Mouse (Mus musculus) T-helper 17 cell (primary cell): Measurements from ENCODE around the gene Tex33.

Experiments
- in situ Hi-C, 2 experiments: fragments of 300-600 bp; cut with MboI, MseI; formaldehyde crosslinking; loops; 1 replicate in 1 of 2; 2 replicates in 1 of 2; pipeline ENCODE4 v1.15.1; 2025; ENCODE audit warnings: high pct_unique_total_duplicates in 2 of 2

Tex33 gene

DNA sequence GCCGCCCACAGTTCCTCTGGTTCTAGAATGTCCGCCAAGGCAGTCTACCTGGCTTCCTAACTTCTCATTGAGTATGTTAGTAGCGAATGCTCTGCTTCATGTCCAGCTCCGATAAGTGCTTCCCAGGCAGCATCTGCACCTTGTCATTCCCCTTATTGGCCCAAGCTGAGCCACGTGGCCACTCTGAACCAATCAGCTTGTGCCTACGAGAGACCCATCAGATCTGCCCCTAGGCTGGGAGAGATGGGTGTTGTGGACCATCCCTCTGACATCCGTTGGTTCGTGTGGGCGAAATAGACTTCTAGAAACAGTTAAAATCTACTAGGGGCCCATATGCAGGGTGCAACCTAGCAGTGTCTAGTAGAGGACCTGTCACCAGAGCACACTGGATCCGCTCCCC lies 17.9 kb downstream of the Tex33 start:
- in situ Hi-C loops: no loop called here

DNA sequence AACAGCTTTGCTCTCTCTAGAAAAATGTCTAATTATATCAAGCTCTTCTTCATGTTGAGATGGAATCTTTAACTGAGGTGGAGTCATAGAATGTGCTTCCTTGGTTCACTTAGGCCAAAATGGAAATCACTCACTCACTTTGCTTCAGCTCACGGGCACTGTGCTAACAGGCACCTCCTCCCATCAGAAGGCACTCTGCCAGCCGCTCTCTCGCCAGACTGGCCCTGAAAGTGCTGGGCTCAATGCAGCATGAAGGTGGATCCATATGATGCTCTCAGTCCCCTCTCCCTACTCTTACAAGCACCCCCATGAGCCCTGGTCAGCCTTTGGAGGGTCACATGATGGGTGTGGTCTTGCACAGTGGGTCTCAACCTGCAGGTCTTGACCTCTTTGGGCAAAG lies 21.5 kb downstream of the Tex33 start:
- in situ Hi-C loops: no loop called here

DNA sequence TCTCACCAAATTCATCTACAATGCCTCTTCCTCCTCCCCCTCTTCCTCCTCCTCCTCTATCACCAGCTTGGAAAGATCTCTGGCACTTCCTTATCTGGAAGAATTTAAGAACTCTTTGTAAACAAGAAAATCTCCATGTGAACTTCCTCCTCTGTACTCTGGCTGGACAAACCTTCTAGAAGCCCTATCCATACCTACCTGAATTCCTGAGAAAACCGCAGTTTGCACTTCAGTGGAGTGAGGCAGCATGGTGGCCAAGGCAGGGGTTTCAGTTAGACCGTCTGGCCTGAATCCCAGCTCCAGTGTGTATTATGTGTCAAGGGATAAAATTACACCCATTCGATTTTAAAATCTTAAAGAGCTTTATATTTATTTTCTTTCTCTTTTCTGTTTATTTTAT lies 22.9 kb downstream of the Tex33 start:
- in situ Hi-C loops: no loop called here

DNA sequence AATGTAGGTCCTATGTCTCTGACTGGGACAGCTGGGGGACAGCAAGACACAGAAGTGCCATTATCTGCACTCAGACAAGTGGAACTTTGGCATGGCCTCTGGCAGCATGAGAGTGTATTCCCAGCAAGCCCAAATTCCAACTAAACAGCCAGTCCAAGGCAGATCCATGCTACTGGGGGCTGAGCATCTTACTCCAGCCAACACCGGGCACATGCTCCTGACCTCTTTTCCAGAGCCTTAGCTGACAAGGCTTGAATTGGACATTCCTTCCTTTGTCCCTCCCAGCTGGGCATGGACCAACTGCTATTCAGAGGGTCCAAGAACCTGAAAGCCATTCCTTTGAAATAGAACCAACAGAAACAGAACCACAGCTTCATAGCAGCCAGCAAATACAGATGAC lies 26.1 kb downstream of the Tex33 start:
- in situ Hi-C loops: no loop called here

DNA sequence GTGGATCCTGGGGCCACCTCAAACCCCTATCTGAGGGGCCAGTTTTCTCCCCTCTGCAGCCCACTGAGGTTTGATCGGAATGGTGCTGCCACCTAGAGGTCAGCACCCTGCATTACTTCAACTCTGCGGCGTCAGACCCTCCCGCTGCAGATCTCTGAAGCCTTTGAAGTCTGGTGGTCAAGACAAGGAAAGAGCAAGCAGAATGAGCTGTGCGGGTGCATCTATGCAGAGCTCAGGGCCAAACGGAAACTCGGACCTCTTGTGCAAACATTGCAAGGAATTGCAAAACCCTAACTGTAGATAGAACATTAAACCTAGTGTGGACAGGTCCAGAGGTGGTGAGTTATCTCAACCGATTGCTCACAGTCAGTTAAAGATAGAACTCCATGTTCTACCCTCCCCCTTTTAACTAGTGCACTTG lies 26.8 kb downstream of the Tex33 start:
- in situ Hi-C loops: no loop called here

DNA sequence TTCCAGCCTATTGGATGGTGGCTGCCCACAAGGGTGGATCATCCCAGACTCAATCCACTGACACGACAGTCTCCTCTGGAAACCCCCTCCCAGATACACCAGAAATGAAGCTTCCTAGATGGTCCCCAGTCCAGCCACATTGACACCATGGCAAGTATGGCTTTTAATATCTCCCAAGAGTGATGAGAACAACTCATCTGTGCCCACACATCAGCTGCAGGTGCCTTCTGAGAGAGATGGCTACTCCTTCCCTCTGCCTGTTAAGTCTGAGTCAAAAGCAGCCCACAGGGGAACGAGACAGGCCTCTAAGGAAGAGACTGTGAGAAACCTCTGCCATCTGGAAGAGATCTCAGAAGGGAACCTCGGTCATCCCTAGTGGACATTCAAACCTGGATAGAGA lies 27.9 kb downstream of the Tex33 start:
- in situ Hi-C loops: no loop called here

DNA sequence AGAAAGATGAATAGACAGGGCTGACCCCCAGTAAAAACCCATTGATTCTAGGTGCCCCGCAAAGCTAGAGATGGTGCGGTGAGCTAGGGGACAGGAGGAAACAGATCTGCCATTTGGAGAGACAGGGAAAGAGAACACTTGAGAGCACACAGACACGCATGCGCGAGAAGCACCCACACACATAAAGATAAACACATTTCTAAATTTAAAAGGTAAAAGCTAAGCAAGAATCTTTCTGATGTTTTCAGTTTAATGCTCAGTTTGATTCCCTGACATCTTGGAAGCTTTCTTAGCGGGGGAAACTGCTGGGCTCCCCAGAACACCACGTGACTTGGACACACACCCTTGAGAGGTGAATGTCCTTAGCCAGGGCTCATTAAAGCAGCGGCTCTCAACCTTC lies 28.8 kb downstream of the Tex33 start:
- in situ Hi-C loops: no loop called here

DNA sequence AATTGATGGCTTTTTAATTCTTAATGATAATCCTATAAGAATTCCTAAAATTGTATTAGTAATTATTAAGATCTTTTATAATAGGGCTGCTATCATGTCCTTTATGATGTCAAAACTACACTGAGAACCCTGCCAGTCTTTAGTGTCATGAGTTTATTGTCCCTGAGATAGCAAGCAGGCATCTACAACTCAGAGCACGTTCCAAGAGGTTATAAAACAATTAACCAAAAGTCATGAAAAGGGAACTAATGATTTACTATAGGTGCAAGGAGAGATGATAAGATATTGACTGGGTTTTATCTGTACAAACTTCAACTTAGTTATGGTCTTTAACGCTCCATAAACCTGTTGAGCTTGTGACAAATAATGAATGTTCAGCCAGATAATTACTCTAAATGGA lies 29.8 kb downstream of the Tex33 start:
- in situ Hi-C loops: no loop called here

DNA sequence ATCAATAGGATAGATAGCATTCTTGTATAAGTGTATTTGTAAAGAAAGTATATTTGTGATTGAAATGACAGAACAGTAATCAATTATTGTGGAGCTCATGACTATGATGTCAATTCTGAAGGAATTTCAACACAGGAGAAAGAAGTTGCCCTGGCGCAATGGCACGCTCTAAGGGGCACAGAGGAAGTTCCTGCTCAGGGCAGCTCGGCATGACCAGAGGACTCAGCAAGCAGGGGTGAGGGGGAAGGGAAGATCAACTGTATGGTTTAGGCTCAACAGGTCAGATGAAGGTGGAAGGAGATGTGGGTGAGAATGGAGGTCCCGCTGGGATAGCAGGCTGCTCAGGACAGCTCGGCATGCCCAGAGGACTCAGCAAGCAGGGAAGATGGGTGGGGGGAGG lies 40.2 kb downstream of the Tex33 start:
- in situ Hi-C loops: loop anchor here in 1 of 2 experiments (10.0 kb wide), 1 partner anchor 189 kb away; the partner anchor contains the start of gene Sstr3

DNA sequence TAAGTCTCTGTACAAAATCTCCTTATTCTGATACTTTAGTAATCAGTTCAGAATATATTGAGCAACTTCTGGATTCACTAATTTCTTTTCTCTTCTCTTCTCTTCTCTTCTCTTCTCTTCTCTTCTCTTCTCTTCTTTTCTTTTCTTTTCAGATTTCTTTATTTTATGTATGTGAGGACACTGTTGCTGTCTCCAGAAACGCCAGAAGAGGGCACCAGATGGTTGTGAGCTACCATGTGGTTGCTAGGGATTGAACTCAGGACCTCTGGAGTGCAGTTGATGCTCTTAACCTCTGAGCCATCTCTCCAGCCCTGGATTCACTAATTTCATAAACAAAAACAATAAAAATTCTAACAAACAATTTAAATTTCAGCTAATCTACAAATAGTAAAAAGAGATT lies 40.8 kb downstream of the Tex33 start:
- in situ Hi-C loops: loop anchor here in 1 of 2 experiments (10.0 kb wide), 1 partner anchor 190 kb away; the partner anchor contains the start of gene Sstr3

DNA sequence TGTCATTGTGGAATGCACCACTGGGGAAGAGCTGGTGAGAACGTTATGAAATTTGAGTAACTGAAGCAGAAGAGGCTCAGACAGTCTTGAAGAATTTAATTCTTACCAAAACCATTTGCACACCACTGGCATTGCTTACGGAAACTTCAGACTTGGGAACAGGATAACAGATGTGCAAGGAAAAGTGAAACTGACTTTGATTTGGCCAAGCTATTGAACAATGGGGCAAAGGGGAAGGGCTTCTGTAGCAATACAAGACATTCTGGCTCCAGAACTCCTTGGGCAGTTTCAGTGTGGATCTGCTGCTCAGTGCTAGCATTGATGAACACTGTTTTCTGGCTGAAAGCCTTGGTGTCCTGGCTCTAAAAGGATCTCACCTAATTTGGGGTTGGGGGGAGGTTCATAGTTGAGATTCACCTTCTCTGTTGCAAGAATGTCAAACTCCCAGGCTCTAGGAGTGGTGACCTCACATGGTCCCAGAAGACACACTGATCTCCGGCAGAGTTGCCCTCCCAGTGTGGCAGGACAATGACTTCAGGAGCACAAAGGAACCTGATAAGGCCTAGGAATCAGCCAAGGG lies 44.0 kb downstream of the Tex33 start:
- in situ Hi-C loops: loop anchor here in 1 of 2 experiments (10.0 kb wide), 1 partner anchor 193 kb away; the partner anchor contains the start of gene Sstr3

DNA sequence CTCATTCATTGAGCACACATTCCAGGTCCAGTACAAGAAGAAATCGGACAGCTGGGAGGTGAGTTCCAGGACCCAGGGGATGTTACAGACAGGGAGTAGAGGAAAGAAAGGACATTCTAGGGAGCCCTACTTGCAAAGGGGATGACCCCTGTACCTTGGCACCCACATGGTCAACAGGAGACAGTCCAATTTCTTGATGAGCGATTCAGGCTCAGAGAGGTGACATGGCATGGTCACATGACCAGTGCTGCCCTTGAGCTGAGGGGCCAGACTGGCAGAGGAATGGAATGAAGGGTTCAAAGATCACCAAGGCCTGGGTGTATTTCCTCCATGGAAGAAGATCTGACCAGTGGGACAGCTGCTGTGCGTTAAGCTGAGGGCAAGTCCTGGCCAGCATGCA lies 51.1 kb downstream of the Tex33 start:
- in situ Hi-C loops: loop anchor here in 1 of 2 experiments (10.0 kb wide), 2 partner anchors 90 to 160 kb away; no protein-coding TSS in a partner anchor

DNA sequence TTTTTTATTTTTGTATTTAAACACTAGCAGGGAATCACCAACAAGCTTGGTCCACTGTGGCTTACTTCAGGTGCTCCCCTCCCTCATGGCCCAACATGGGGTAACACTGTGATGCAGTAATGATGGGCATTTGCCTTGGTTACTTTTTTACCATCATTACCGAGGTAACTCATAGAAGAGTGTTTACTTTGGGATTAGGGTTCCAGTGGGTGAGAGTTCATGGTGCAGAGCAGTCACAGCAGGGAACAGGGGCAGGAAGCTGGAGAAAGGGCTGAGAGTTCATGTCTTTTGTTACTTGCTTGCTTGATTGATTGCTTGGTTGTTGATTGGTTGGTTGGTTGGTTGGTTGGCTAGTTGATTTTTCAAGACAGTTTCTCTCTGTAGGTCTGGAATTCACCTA lies 52.0 kb downstream of the Tex33 start:
- in situ Hi-C loops: loop anchor here in 1 of 2 experiments (10.0 kb wide), 2 partner anchors 89 to 159 kb away; no protein-coding TSS in a partner anchor

DNA sequence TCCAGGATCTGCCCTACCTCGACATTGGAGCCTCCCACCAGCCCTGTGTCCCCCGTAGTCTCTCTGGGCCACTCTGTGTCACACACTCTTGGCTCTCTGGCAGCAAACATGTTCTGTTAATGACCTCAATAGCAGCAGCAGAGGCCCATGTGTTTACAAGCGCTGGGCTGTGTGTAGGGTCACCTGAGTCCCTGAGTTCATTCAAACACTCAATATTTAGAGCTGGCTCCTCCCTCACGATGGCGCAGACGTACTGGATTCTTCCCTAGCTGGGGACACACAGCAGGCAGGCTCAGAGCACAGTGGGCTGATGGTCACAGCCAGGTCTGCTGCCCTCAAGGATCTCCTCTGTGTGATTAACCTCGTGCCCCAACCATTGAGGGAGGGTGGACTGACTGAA lies 54.8 kb downstream of the Tex33 start:
- in situ Hi-C loops: loop anchor here in 1 of 2 experiments (10.0 kb wide), 2 partner anchors 86 to 156 kb away; no protein-coding TSS in a partner anchor

DNA sequence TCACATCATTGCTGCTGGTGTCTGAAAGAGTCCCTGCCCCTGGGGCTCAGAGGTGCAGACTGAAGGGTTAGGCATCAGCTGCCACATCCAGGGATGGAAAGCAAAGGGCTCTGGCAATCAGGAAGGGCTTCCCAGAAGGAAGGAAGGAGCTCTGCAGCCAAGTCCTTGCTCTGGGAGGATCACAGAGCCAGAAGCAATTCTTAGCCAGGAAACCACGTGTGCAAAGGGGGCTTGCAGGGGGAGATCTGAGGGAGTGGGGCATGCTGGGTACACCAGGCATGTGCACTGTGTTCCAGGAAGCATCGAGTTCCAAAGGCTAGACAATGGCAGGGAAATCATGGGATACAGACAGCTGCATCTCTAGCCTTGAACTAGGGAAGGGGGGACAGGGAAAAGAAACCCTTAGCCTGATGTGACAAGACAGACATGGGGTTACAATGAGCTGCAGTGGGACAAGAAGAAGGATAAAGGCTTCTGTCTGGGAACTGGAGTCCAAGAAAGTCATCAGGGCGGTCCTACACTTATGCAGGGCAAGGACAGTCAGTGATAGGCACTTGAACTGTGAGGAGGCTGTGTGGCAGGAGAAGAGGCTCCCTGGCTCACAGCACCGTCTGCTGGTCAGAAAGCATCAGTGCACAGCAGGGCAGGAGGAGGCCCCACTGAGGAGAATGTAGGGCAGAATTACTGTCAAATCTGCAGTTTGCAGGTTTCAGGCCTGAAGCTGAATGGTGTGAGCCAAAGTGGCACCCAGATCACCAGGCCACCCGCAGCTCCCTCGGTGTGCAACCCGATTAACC lies 55.9 kb downstream of the Tex33 start:
- in situ Hi-C loops: loop anchor here in 1 of 2 experiments (10.0 kb wide), 2 partner anchors 85 to 155 kb away; no protein-coding TSS in a partner anchor

DNA sequence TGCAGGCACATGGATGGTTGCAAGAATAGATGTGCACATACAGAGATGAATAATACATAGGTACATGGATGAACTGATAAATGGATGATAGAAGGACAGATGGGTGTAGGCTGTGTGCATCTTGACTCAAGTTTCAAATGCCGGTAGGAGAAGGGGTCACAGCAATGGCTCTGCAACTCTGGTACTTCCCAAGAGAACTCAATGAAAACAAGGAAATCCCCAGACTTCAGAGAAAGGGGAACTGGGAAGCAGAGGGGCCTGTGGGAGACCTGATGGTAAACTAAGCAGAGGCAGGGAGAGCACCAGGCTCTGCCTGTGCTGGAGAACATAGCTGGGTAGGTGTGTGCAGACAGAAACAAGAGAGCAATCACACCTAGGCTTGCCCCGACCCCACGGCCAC lies 61.3 kb downstream of the Tex33 start:
- in situ Hi-C loops: no loop called here

DNA sequence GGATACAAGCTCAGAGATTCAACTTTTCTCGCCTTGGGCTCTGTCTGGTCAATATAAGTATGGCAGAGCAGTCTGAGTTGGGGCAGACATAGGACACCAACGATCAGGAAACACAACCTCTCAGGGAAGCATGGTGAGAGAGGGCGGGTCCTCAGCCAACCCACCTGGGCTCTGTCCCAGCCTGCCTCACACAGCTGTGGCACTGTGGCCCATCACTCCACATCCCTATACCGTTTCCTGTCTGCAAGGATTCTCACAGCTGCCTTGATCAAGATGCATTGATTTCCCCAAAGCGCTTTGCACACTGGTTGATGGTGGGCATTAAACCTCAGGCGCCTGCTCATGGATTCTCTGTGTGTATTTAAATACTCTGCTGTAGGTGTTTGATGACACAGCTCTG lies 62.7 kb downstream of the Tex33 start:
- in situ Hi-C loops: no loop called here

DNA sequence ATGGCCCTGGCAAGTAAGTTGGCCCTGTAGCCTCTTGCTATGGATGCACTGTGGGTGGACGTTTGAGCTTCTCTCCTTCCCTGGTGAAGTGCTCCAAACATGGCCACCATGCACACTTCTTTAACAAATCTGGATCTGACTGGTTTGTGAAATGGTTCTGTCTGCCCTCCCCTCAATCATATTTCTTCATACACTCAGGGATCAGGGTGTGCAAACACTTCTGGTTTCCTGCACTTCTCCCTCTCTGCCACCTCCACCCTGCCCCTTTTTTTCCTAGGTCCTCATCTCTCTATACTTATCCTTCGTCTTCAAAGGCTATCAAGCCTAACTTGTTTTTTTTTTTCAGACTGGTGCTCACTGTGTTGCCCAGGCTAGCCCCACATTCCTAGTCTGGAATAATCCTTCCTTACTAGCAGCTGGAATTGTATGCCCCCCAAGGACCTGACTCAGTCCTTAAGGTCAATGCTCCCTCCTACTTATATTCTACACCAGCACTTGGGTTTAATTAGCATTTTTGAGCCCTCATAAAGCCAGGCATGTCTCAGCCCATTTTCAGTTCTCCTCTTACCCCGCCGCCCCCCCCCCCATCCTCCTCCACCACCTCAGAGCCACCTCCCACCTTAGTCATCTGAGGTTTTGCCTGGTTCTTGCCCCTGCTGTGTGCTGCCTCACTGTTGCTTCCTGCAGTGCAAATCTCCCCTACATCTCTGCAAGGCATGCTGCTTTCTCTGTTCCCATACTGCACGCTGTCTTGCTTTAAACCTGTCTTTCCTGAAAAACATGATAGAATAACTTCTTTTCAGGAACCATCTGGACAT lies 64.0 kb downstream of the Tex33 start:
- in situ Hi-C loops: no loop called here

DNA sequence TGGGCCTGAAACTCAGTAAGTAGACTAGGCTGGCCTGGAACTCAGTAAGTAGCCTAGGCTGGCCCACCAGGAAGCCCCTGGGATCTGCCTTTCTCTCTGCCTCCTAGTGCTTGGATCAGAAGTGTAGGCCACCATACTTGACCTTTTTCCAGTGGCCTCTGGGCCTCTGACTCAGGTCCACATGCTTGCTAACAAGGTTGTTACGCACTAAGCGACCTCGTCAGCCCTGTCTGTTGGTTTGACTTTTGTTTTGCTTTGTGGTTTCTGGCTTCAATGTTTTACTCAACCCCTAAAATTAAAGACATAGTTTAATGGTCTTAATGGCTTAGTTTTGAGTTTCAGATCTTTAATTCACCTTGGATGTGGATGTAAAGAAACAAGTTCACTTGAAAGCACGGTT lies 65.0 kb downstream of the Tex33 start:
- in situ Hi-C loops: no loop called here

DNA sequence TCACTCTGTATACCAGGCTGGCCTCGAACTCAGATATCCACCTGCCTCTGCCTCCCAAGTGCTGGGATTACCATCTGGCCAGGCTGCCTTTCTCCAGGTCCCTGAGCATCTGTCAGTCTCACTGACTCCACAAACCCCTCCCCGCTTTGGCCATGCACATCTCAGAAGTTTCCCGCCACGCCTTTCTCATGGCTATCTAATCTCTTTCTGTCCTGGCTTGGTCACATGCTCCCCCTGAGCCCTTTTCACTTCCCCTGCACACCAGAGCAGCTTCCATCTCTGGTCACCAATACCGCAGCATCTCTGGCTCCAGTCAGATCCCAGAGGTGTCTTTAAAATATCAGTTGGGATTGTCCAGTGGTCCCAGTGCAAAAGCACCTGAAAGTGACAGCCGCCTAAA lies 65.7 kb downstream of the Tex33 start:
- in situ Hi-C loops: loop anchor here in 1 of 2 experiments (10.0 kb wide), 1 partner anchor 65 kb away; no protein-coding TSS in a partner anchor

DNA sequence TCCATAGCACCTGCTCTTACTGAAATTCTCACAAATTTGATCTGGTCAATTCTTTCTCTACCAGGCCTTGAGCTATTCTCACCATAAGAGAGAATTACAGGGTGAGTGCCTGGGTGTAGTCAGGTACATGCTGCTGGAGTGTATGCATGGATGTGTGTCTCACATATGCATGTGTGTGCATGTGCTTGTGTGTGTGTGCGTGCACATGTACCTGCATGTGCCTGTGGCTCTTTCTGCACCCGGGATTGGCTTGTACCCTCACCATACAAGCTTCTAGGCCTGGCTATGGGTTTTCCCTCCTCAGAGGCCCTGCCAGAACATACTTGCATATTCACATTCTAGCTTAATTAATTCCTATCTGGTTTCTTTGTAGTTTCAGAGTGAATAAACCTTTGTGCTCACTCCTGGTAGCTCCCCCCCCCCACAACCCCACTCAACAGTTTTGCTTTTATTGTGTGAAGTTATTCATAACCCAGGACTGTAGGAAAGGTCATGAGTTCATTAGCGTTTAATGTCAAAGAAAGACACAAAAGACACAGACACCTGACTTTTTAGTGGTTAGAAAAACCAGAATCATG lies 67.1 kb downstream of the Tex33 start:
- in situ Hi-C loops: loop anchor here in 1 of 2 experiments (10.0 kb wide), 1 partner anchor 64 kb away; no protein-coding TSS in a partner anchor
